Mouse (Mus musculus): Measurements from ENCODE around the gene Cat. TPM values are rescaled to one million over a fixed set of nuclear protein-coding genes. Genes with fewer than 3 reads are reported as not detected.

Gene Cat
- polyA plus RNA-seq, 1 experiment from 2014 or later = 95.8 TPM

DNA sequence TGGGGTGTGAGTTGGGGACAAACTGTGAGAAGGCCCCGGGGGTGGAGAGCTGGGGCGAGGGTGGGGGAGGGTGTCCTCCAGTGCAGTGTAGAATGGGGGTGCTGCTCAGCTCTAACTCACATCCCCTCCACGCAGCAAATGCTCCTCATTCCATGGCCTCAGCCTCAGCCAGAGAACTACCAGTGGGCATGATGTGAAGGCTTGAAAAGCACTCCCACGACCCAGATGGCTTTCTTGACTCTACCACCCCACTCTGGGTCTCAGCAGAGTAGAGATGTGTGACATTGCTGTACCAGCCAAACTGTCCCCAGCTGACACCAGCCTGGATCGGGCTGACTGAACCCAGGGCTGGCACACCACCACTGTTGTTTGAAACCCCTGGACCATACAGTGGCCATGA is 32.4 kb downstream of the Cat start:
- no peak for ATAC-seq
- Histone ChIP-seq H3K4me3 (ENCODE audit: low read length) (no peak overlapping the region), H3K9ac (ENCODE audit: low read depth, low read length) (no peak overlapping the region), H3K4me1 (ENCODE audit: control insufficient read depth, insufficient read depth, low read depth, low read length) (no peaks in the 10 kb centered on the region), H3K9me3 (ENCODE audit: control insufficient read depth, low read length) (no peaks in the 10 kb centered on the region), H3K27ac (ENCODE audit: low read depth, low read length) (no peak overlapping the region), H3K27me3 (replicated peaks; ENCODE audit: control insufficient read depth, insufficient read depth, low read length) (no peaks in the 10 kb centered on the region), H3K36me3 (ENCODE audit: control insufficient read depth, insufficient read depth, low read length) (peaks cover 15% of the 10 kb centered on the region), H3K4me2 (ENCODE audit: low read length) (no peak overlapping the region)
- 84% methylated on average over 5 of the region's 5 CpGs for WGBS

DNA sequence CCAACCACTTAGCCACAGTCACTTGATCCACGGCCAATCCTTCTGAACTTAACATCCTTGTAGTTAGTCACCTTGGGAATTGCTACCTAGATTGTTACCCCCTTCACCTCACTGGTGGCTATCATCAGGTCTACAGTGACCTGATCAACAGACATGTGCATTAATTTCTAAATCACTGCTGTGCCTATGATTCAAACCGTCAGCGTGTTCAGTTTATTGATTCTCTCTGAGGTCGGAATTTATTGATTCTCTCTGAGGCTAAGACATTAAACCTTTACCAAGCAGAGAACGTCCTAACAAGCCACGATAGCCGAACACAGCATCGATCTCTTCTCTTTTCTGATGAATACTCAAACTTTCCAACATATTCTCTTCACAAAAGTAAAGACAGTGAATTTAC is 34.7 kb downstream of the Cat start:
- 91% methylated on average over 8 of the region's 8 CpGs for WGBS

DNA sequence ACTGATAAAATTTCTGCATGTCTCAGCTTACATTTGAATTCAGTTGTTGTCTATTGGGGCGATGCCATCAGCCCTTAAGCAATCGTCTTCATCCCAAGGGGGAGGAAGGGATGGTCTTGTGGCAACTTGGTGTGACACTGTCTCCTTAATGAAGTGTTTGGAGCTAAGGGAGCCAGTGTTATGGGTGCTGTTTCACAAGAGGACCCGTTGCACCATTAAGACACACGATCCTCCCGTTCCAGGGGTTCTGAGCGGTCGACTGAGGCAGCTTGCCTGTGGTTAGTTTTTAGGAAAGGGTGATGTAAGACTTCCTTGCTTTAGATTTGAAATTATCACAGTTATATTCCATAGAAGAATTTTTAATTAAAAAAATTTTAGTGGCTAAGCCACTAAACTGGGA is 35.1 kb downstream of the Cat start:
- ATAC-seq = no peak
- no peak overlapping the region for H3K4me3 ChIP-seq (ENCODE audit: low read length)
- no peaks in the 10 kb centered on the region for H3K27me3 ChIP-seq (replicated peaks; ENCODE audit: control insufficient read depth, insufficient read depth, low read length)
- 91% methylated on average over 7 of the region's 7 CpGs for WGBS
- no peak overlapping the region for H3K9ac ChIP-seq (ENCODE audit: low read depth, low read length)
- no peak overlapping the region for H3K4me2 ChIP-seq (ENCODE audit: low read length)
- no peaks in the 10 kb centered on the region for H3K9me3 ChIP-seq (ENCODE audit: control insufficient read depth, low read length)
- H3K4me1 ChIP-seq (ENCODE audit: control insufficient read depth, insufficient read depth, low read depth, low read length) = no peaks in the 10 kb centered on the region
- H3K27ac ChIP-seq (ENCODE audit: low read depth, low read length) = no peak overlapping the region
- H3K36me3 ChIP-seq (ENCODE audit: control insufficient read depth, insufficient read depth, low read length) = peaks cover 7% of the 10 kb centered on the region

More for the DNA sequence above, 34.7 kb downstream of the Cat start:
- Histone ChIP-seq H3K9ac (ENCODE audit: low read depth, low read length) (no peak overlapping the region), H3K9me3 (ENCODE audit: control insufficient read depth, low read length) (no peaks in the 10 kb centered on the region), H3K27ac (ENCODE audit: low read depth, low read length) (no peak overlapping the region), H3K36me3 (ENCODE audit: control insufficient read depth, insufficient read depth, low read length) (peaks cover 7% of the 10 kb centered on the region), H3K27me3 (replicated peaks; ENCODE audit: control insufficient read depth, insufficient read depth, low read length) (no peaks in the 10 kb centered on the region), H3K4me3 (ENCODE audit: low read length) (no peak overlapping the region), H3K4me1 (ENCODE audit: control insufficient read depth, insufficient read depth, low read depth, low read length) (no peaks in the 10 kb centered on the region), H3K4me2 (ENCODE audit: low read length) (no peak overlapping the region)
- no peak for ATAC-seq

DNA sequence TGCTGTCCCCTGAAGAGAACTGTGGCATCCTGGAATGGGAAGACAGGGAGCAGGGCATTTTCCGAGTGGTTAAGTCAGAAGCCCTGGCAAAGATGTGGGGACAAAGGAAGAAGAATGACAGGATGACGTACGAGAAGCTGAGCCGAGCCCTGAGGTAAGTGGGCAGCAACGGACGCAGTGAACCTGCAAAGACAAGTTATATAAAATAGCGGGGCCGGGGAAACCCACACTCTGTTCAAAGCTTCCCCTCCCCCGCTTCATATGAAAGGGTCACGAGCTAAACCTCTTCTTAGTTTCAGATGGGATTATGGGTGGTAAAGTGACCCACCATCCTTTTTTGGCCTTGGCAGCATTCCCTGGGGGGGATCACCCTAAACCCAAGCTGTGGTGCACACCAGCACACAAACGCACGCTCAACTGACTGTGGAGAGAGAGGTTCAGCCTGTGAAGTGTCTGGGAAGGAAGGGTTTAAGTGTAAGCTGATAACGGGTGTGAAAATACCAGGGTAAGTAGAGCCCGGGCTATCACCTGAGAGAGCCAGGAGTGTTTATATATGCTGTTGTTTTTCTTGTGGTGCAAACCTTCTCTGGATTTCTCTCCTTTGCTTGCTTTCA is 35.9 kb downstream of the Cat start:
- Histone ChIP-seq H3K9me3 (ENCODE audit: control insufficient read depth, low read length) (no peaks in the 10 kb centered on the region), H3K36me3 (ENCODE audit: control insufficient read depth, insufficient read depth, low read length) (peaks cover 7% of the 10 kb centered on the region), H3K4me3 (ENCODE audit: low read length) (no peak overlapping the region), H3K4me1 (ENCODE audit: control insufficient read depth, insufficient read depth, low read depth, low read length) (no peaks in the 10 kb centered on the region), H3K27ac (ENCODE audit: low read depth, low read length) (no peak overlapping the region), H3K27me3 (replicated peaks; ENCODE audit: control insufficient read depth, insufficient read depth, low read length) (no peaks in the 10 kb centered on the region), H3K9ac (ENCODE audit: low read depth, low read length) (no peak overlapping the region), H3K4me2 (ENCODE audit: low read length) (no peak overlapping the region)
- no peak for ATAC-seq
- 73% methylated on average over 14 of the region's 14 CpGs for WGBS

DNA sequence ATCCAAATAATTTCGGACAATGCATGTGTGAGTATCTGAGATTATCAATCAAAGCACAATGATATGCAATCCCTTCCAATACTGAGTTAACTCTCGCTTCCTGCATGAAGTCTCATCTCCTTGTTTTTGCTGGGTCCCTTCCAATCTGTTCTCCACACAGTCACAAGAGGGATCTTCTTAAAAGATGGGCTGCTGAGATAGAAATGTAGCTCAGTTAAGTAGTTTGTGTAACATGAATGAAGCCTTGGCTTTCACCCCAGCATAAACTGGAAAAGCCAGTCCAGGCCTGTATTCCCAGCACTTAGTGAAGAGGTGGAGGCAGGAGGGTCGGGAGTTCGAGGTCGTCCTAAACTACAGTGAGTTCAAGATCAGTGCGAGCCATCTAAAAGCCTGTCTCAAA is 38.6 kb downstream of the Cat start:
- 89% methylated on average over 6 of the region's 6 CpGs for WGBS
- no peak overlapping the region for H3K27ac ChIP-seq (ENCODE audit: low read depth, low read length)
- H3K9ac ChIP-seq (ENCODE audit: low read depth, low read length) = no peak overlapping the region
- H3K4me1 ChIP-seq (ENCODE audit: control insufficient read depth, insufficient read depth, low read depth, low read length) = no peaks in the 10 kb centered on the region
- ATAC-seq = no peak
- H3K4me2 ChIP-seq (ENCODE audit: low read length) = no peak overlapping the region
- no peak overlapping the region for H3K4me3 ChIP-seq (ENCODE audit: low read length)
- no peaks in the 10 kb centered on the region for H3K27me3 ChIP-seq (replicated peaks; ENCODE audit: control insufficient read depth, insufficient read depth, low read length)
- no peaks in the 10 kb centered on the region for H3K9me3 ChIP-seq (ENCODE audit: control insufficient read depth, low read length)
- no peaks in the 10 kb centered on the region for H3K36me3 ChIP-seq (ENCODE audit: control insufficient read depth, insufficient read depth, low read length)

DNA sequence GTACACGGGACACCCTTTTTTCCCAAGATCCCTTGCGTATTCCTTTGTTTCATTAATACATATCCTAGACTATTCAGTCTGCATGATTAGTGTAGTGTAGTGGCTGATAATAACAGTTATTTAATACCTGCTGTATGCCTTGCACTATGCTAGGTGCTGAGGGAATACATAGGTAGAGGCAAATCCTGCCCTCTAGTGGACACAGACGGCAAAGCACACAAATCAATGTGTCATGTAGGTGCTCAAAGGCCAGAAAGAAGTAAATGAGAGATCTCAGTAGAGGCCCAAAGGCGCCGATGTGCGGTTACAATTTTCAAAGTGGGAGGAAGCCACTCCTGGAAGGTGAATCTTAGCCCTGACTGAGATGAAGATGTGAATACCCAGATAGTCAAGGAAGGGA is 39.2 kb downstream of the Cat start:
- no peak for ATAC-seq
- Histone ChIP-seq H3K9me3 (ENCODE audit: control insufficient read depth, low read length) (no peaks in the 10 kb centered on the region), H3K4me3 (ENCODE audit: low read length) (no peak overlapping the region), H3K9ac (ENCODE audit: low read depth, low read length) (no peak overlapping the region), H3K4me2 (ENCODE audit: low read length) (no peak overlapping the region), H3K27ac (ENCODE audit: low read depth, low read length) (no peak overlapping the region), H3K4me1 (ENCODE audit: control insufficient read depth, insufficient read depth, low read depth, low read length) (no peaks in the 10 kb centered on the region), H3K36me3 (ENCODE audit: control insufficient read depth, insufficient read depth, low read length) (no peaks in the 10 kb centered on the region), H3K27me3 (replicated peaks; ENCODE audit: control insufficient read depth, insufficient read depth, low read length) (no peaks in the 10 kb centered on the region)
- WGBS = 67% methylated on average over 6 of the region's 6 CpGs

DNA sequence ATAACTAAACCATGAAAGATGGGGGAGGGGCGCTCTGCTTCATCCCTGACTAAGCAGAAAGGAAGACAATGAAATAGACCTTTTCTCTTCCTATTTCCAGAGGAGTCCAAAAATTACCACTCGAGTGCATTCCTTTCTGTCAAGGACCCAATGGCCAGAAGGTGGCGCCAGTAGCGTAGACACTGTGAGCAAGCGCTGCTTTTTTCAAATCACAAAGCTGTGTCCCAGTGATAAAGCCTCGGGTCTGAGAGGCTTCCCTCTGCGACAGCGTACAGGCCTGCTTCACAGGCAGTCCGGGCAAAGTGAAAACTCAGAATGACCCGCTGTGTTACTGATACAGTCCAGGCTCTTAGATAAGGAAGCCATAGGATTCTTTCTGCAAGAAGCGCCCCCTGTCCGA is 45.2 kb downstream of the Cat start:
- no peaks in the 10 kb centered on the region for H3K36me3 ChIP-seq (ENCODE audit: control insufficient read depth, insufficient read depth, low read length)
- ATAC-seq = peak; percentile 73
- H3K27ac ChIP-seq (ENCODE audit: low read depth, low read length) = no peak overlapping the region
- H3K9me3 ChIP-seq (ENCODE audit: control insufficient read depth, low read length) = no peaks in the 10 kb centered on the region
- H3K4me3 ChIP-seq (ENCODE audit: low read length) = peak overlapping the region; percentile 21
- H3K27me3 ChIP-seq (replicated peaks; ENCODE audit: control insufficient read depth, insufficient read depth, low read length) = no peaks in the 10 kb centered on the region
- WGBS = 5% methylated on average over 12 of the region's 12 CpGs
- H3K4me2 ChIP-seq (ENCODE audit: low read length) = peak overlapping the region; percentile 56
- H3K9ac ChIP-seq (ENCODE audit: low read depth, low read length) = peak overlapping the region; percentile 47
- no peaks in the 10 kb centered on the region for H3K4me1 ChIP-seq (ENCODE audit: control insufficient read depth, insufficient read depth, low read depth, low read length)

DNA sequence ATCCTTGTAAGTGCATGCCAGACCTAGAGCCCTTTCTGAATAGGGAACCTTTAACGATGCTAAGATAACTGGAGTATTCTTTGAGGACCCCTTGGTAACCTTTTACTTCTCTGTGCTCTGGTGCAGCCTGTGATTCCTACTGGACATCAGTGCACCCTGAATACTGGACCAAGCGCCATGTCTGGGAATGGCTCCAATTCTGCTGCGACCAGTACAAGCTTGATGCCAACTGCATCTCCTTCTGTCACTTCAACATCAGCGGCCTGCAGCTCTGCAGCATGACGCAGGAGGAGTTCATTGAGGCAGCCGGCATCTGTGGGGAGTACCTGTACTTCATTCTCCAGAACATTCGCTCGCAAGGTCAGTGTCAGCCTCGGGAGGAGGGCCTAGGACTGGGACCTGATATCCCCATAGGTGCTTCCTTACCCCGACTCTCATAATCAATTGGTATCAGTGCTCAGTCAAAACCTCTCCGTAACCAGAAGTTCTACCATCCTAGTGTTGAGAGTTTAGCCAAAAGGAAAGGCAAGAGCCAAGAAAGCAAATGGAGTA is 45.8 kb downstream of the Cat start:
- Histone ChIP-seq H3K4me3 (ENCODE audit: low read length) (no peak overlapping the region), H3K27me3 (replicated peaks; ENCODE audit: control insufficient read depth, insufficient read depth, low read length) (no peaks in the 10 kb centered on the region), H3K27ac (ENCODE audit: low read depth, low read length) (no peak overlapping the region), H3K4me2 (ENCODE audit: low read length) (no peak overlapping the region), H3K36me3 (ENCODE audit: control insufficient read depth, insufficient read depth, low read length) (no peaks in the 10 kb centered on the region), H3K9me3 (ENCODE audit: control insufficient read depth, low read length) (no peaks in the 10 kb centered on the region), H3K4me1 (ENCODE audit: control insufficient read depth, insufficient read depth, low read depth, low read length) (no peaks in the 10 kb centered on the region), H3K9ac (ENCODE audit: low read depth, low read length) (no peak overlapping the region)
- WGBS = 89% methylated on average over 11 of the region's 11 CpGs
- peak; percentile 38; the same call in 1 of the 2 replicates for ATAC-seq

DNA sequence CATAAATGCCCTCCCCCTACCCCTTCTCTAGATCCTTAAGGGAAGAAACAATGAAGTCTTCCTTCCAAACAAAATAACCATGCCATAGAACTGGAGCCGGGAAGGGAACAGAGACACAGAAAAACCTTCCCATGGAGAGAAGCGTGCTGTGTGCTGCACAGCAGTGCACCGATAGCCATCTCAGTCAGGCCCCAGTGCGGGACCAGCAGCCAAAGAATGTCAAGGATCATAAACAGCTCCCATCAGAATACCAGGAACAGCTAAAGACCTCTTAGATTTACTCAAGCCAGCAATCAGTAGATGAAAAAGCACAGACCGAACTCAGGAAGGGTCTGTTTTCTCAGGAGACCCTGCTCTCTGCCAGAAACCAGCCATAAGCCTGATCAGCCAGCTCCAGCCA is 48.4 kb downstream of the Cat start:
- Histone ChIP-seq H3K36me3 (ENCODE audit: control insufficient read depth, insufficient read depth, low read length) (no peaks in the 10 kb centered on the region), H3K4me1 (ENCODE audit: control insufficient read depth, insufficient read depth, low read depth, low read length) (no peaks in the 10 kb centered on the region), H3K4me2 (ENCODE audit: low read length) (no peak overlapping the region), H3K9me3 (ENCODE audit: control insufficient read depth, low read length) (no peaks in the 10 kb centered on the region), H3K4me3 (ENCODE audit: low read length) (no peak overlapping the region), H3K27me3 (replicated peaks; ENCODE audit: control insufficient read depth, insufficient read depth, low read length) (no peaks in the 10 kb centered on the region), H3K27ac (ENCODE audit: low read depth, low read length) (no peak overlapping the region), H3K9ac (ENCODE audit: low read depth, low read length) (no peak overlapping the region)
- ATAC-seq = no peak
- 68% methylated on average over 5 of the region's 5 CpGs for WGBS
